Mouse (Mus musculus): ENCODE data around the gene Slc1a3.
A peak's percentile ranks its signal among the peaks of the same experiment; 100 is the strongest.

Gene Slc1a3

DNA sequence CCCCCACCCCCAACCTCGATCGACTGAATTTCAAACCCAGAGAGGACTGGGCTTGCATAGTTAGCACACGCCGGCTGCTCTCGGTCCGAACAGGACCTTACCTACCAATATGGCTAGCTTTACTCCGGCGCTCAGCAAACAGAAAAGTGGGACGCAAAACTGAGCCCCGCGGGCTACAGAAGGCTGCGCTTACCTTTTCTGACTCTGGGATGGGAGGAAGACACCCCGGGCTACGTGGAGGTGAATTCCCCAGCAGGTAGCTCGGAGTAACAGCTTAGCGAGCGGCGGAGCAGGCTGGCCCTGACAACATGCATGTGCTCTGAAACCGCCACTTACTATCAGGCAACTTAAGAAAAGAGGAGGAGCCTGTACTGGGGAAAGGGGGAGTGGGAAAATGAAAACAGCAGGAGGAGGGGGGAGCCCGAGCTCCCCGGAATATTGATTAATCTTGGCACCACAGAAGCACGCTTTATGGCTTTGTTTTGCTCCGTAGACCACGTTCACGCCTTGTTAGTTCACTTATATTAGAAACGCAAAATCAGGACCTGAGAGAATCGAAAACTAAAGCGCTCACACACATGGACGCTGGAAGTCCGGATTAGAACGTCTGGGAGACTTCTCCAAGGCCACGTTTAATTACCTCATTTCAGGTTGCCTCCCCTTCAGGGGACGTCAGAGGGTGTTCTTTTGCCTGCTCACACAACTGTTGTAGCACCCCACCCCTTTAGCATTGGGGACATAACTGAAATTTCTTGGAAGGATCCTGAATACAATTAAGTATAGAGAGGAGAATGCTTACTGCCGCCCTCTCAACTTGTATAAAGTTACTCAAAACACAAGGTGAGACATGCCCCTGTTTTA, at the start of gene Slc1a3:
Gene Slc1a3 (minus strand): TSS at position 619 of the 861 bp plus-strand sequence.
- peak; percentile 37 for DNase-seq

DNA sequence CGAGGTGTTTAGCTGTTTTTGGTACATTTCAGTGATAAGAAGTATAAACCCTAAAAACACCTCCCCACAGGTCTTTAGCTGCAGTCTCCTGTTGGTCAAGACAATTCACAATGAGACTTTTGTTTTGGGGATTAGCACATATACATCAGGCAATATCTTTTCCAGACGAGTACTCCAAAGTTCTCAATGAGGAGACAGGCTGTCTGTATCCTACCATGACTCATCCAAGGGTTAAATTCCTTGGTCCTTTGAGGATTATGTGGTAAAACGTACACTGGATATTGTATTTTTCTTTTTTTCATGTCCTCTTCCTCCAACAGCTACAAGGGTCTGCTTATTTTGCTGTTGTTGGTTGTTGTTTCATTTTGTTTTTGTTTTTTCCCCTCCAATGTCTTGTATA, 48.5 kb upstream of the Slc1a3 start:
- DNase-seq = no peak

DNA sequence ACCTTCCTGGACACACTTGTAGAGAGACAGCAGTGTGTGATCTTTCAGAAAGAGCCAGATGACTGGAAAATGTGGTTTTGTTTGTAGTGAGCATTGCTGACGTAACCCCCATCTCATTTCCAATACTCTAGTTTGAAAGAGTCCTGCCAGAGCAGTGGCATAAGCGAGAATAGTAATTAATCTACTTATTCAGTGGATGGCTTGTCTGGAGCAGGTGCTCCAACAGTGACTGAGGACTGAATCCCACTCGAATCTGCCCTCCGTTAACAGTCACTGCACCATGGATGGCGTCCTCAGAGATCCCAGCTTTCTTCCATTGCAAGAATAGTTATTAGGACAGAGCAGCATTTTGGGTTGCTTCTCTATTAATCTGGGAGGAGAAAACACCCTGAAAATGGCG, 45.9 kb upstream of the Slc1a3 start:
- no peak for DNase-seq

DNA sequence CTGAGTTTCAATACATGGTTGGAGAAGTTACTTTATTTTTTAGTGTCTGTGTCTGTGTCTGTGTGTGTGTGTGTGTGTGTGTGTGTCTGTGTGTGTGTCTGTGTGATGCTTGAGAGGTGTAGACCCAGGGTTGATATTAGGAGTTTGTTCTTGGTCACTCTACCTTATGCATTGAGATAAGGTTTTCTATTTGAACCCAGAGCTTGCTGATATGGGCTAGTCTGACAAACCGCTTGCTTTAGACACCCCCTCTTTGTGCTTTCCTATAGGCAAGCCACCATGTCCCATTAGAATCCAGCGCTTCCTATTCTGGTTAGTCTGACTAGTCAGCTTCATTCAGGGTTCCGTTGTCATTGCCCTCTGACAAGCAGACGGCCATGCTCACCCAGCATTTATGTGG, 39.2 kb upstream of the Slc1a3 start:
- DNase-seq = no peak

DNA sequence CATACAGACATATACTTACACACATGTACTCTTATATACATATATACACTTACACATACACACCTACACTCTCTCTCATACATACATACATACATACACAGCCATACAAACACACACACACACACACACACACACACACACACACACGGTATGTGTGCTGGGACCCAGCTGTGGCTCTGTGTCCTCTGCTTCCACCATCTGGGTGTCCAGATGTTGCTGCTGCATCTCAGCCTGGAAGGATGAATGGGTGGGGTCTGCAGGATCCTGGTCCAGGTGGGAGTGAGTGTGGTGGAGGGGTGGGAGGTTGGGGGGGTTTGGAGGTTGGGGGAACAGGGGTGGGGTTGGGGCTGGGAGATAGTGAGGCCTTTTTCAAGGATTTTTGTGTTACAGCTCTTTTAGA, 38.2 kb upstream of the Slc1a3 start:
- no peak for DNase-seq

DNA sequence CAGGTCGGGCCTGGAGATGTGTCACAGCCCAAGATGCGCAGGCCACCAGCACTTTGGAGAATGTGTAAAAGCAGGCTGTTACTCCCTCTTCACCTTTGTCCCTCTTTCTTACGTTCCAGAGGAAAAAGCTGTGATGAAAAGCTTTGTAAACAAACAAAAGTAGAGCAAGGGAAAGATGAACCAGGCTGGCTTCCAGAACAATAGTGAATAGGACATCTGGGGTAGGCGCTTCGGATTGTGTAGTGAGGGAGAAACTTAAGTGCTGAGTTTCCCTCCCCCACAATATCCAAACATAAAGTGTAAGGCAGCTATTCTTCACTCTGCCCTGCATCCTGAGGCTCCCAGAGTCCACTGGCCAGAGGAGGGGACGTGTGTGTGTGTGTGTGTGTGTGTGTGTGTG, 31.0 kb upstream of the Slc1a3 start:
- DNase-seq = no peak

DNA sequence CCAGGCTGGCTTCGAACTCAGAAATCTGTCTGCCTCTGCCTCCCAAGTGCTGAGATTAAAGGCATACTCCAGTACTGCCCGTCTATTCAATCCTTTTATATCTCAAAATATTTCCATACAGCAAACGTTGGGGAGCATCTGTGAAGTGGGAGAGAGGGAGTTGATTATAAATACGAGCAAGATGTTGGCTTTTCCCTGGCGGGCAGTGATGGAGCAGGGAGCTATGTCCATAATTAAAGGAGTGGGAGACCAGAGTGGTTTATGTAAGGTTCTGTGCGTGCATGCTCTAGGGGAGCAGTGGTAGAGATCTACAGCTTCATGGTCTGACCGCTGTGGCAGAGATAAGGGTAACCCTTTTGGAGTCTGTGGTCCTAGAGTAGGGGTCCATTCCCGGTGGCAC, 30.2 kb upstream of the Slc1a3 start:
- DNase-seq = no peak

DNA sequence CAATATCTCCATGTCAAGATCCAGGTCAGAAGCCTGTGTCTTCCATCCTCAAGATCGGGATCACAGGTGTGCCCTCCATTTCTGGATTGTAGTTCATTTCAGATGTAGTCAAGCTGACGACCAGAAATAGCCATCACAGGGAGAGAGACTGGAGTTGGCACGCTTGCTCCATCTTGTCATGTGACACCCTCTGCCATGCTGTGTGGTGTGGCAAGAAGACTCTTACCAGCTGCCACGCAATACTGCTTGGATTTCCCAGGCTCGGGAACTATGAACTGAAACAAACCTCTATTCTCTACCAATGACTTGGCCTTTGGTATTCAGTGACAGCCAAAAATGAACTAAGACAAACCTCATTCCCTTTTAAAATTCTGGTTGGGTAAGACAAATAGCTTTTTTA, 27.6 kb upstream of the Slc1a3 start:
- peak; percentile 29 for DNase-seq

DNA sequence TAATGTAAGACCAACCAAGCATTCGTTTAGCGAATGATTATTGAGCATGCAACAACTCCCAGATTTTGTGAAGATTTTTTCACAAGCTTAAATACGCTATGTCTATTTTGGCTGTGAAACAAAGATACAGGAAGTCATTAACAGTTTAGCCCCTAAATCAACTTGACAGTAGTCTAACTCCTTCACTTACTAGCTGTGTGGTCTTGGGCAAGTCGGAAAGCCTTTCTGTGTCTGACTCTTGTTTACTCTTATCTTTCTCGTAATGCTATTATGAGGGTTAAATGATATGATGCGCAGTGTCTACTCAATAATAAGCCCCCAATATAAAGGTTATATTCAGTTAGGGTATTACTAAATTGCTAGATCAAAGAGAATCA, 23.8 kb upstream of the Slc1a3 start:
- no peak for DNase-seq

DNA sequence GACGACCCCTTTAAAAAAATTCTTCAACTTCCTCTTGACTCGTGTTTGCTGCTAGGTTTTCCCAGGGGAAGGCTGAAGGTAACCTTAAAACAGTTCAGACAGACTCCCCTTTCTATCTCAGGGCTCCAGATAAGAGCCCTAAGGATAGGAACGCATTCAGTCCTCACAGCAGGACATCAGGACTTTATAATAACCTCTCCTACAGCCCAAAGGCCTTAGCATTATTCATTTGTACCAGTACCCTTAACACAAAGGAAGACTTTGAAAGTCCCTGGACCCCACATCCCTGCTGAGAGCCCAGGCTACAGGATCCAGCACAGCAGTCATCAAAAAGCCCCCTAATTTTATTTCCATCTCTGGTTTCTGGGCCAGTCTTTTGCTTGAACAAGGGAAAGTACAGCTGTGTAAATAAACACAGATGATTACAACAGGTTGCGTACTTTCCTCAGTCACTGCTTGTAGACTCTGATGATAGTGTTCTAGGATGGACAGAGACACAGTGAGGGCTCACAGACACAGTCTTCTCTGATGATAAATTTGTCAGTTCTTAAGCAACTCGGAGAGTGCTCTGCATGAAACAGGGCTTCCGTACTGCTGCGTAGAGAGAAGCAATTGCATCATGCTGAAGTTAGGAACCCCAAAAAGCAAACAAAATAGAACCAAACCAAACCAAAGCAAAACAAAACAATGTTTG, 23.3 kb upstream of the Slc1a3 start:
- no peak for DNase-seq

DNA sequence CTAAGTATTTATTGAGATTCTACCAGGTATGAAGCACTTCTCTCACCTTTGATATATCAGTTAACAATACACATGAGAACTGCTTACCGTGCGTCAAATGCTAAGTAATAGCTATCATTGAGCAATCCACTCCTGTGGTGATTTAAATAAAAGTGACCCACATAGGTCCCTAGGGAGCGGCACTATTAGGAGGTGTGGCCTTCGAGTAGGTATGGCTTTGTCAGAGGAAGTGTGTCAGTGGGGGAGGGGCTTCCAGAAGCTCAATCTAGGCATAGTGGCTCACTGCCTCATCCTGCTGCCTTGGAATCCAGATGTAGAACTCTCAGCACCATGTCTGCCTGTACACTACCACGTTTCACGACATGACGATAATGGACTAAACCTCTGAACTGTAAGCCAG, 18.3 kb upstream of the Slc1a3 start:
- no peak for DNase-seq

DNA sequence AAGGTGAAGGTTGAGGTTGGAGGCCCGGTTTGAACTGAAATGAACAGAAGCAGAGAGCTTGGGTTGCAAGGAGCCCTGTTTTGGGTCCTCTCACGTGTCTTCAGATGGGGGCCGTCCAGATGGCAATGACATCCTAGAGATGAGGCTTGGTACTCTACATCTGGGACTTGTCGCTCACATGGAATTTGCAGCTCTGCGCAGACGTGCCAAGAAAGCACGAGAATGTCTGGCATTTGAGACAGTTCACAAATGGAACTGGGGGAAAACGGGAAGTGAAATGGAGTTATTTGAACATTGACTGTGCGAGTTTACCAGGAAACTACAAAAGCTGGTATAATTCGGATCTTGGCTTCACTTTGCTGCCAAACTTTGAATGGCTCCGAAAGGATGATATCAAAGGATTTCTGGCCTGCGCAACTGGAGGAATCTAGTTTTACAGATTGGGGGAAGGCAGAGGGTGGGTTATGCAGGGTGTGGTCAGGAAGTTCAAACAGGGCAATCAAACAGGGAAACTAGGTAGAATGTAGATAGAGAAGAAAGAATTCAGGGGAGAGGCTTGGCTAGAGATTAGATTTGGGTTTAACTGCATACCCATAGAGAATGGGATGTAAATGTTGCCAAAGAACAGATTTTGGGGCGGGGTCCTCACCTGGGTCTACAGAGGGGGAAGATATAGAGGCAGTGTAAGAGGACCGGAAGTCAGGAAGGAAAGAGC, 12.0 kb upstream of the Slc1a3 start:
- DNase-seq = no peak

DNA sequence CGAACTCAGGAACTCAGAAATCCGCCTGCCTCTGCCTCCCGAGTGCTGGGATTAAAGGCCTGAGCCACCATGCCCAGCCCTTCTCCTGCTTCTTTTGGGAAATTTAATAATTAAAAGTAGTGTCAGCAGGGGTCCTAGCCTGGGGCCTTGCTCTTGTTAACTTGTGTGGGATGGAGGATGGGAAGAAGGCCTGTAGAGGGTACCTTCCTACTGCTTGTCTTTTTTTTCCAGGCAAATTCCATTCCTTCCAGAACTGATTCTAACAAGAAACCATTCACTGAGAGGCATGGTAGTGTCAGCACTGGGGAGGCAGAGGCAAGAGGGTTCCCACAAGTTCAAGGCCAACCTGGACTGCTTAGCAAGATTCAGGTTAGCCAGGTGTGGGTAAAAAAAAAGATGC, 11.2 kb upstream of the Slc1a3 start:
- DNase-seq = no peak

DNA sequence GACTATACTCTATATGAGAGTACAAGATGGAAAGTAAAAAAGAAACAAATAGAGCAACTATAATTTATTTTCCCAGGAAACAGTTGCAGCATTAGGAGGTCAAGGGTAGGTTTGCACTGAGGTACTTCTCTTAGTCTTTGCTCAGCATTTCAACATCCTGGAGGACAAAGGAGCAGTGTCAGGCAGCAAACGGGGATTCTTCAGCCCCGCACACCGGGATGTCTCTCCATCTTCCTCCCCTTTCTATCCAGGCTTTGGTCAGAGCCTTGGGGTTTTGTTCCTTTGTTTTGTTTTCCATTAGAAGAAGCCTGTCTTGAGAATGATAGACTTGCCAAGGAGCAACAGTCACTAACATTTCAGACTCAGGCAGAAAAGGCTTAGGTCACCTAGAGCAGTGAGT, 10.4 kb upstream of the Slc1a3 start:
- DNase-seq = no peak

DNA sequence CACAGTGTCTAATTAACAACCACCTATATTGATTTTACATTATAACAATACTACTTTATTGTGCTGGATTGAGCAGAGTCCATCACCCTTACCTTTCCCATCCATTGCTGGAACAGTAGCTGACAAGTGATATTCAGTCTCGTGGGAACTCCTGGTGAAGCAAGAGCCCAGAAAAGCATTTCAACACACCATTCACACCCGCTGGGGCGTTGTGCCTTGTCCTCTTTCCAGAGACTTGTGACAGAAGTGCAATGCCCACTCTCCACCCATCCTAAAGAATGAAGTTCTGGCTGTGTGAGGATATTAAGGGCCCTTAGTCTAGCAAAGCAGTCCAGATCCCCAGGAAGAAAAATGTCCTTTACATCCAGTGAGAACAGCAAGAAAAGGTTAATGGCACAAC, 7.9 kb upstream of the Slc1a3 start:
- DNase-seq = no peak

DNA sequence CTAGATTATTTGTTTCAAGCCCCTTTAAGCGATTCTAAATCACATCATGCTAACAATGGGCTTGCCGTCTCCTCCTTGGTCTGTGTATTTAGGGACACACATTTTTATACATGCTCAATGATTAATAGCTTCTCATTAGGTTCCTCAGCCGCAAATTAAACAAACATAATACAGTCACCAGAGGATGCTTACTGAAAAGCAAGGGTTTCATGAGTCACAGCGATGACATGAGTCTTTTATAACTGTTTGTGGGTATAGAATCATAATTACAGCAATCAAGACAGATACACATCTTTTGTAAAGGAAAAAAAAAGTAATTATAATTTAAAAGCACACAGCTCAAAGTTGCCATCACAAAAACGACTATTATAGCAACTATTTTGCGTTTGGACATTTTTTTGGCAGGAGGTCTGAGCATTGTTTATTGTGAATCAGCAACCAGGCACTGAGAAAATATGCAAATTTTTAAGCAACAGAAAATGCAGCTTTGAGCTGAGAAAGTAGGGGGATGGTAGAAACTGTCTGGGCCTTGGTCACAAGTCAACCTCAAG, 6.5 kb upstream of the Slc1a3 start:
- DNase-seq = no peak

DNA sequence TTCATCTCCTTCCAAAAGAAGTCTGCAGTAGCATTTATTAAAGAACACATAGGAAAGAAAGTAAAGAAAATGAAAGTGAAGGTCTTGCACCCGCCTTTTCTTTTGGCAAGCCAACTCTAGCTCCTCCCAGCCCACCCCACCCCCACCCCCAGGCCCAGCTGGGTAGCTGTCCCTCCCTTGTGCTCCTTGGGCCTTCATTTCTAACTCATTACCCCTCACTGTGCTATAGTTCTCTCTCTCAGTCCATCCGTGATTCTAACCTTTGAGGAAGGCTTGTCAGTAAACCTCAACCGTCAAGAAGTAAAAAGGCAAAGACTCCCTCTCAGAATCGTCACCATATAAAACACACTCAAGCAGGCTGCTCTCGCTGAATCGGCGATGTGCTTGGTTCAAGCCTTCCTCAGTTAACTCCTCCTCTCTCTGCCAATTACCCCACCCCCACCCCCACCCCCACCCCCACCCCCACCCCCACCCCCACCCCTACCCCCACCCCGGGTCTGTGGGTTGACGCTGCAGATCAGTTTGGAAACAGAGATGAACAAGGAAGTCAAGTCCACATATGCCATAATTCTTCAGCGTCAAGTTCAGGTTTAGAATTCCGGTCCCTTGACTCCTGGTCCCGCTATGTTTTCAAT, 5.9 kb upstream of the Slc1a3 start:
- no peak for DNase-seq

DNA sequence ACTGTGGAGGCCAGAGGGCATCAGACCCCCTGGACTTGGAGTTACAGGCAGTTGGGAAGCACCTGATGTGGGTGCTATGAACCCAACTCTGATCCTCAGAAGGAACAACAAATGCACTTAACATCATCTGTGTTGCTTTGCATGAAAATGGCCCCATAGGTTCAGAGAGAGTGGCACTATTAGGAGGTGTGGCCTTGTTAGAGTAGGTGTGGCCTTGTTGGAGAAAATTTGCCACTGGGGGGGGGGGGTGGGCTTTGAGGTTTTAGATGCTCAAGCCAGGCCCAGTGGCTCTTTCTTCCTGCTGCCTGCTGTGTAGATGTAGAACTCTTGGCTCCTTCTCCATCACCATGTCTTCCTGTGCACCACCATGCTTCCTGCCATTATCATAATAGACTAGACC, 5.1 kb upstream of the Slc1a3 start:
- no peak for DNase-seq

DNA sequence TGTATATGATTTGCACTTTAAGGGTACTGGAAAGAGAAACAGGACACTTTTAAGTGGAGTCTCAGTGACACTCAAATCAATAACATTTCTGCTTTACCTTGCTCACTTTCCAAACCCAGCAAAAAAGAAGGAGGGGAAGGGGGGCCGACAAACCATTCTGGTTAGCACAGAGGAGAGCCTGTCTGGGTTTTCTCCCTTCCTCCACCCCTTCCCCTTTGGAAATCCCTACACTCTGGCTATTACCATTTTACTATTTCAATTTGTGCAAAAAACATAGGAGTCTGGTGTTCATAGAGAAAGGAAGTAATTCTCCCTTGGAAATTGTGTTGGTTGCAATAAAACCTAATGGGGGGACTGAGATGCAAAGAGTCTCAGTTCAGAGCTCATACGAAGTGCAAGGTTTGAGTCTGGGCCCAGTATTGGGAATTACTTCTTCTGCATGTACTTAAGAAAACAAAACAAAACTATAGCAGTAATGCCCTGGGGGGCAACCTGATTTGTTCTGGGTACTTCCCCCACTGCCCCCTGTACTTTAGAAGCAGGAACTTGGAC, 1.9 kb upstream of the Slc1a3 start:
- no peak for DNase-seq

DNA sequence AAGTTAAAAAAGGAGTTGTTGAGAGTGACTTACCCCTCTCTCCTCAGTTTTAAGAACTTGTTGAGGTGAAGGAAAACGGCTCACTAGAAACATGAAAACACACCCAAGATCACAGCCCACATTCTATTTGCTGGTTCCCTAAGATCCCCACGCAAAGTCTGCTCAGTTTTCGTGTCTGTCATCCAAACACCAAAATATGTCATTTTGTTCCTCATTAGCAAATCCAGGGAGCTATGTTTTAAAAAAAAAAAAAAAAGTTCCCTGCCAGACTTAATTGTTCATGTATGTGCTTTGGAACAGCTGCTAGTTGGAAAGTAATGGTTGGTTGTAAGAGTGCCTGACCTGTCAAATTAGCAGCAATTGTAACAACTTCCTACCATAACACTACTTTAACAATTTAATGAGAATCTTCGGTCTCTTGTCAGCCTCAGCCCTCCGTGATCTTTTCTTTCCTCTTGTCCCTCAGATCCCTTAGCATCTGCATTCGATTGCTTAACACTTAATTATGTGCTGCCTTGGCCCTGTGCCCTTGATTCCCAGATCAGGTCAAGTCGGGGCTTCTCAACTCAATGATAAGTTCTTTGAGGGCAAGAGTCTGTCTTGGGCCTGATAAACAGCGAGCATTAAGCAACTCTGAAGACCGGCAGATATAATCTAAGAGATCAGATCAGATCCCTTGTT, 1.2 kb upstream of the Slc1a3 start:
- no peak for DNase-seq

DNA sequence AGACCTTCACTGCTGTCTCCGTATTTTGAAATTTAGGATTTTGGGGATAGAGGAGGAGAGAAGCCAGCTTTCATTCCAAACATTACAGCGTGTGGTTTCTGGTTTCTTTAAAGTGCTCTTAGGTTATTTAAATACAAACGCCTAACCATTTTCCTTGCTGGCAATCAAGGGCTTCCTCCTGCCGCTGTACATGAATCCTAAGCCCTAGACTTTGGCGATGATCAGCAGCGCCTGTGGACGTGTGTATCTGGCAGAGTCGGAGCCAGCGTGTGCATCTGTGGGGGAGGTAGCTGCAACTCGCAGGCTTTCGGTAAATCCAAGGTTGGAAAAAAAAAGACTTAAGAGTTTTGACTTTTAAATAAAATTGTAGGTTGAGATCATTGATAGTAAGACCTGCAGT, 986 bp downstream of the Slc1a3 start:
- peak; percentile 26 for DNase-seq

DNA sequence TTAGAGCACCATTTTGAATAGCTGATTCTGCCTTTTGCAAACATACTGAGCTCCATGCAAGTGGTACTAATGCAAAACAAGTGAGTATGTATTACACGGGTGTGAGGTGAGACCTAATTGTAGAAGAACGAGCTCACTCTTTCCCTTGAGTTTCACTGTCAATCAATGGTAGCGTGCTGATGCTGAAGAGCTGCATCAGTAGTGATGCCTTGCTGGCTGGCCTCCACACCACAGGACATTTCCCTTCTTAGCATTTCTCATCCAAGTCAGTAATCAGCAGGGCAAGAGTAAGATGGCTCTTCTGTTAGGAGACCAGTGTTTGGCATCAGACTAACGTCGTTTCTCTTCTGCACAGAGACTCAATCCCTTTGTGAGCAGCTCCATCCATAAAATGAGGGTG, 4.0 kb downstream of the Slc1a3 start:
- DNase-seq = no peak

Measured in cerebellum, adult 11-12 months (tissue).